ENCODE assay signal across 23 mouse cellular contexts in the genomic region with DNA sequence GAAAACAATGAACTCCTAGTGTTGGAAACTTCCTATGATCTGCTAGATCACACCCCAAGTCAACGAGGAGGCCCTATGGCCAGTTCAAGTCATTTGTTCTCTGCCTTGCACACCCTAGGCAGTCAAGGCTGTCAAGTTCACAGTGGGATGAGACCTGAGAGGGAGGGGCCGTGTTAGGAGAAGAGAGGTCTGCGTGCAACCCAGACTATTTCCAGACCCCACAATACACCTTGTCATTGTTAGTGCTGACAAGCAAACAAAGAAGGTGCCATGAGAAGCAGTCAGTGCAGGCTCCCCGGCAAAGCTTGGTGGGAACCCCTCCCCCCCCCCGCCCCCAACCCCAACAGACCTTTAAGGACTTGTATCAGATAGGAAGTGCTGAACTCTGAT. TPM values are rescaled to one million over a fixed set of nuclear protein-coding genes. Genes with fewer than 3 reads are reported as not detected.
DNase-seq lines count a peak whose midpoint lies in the region; ATAC-seq and TF ChIP-seq lines count a peak whose summit lies in the region.
"Had no signal": no experiment of that assay in that cellular context is flagged by ENCODE, and none has a peak within 500 bp of the region (broad histone marks: within the 10 kb centered on the region; RNA-seq: fewer than 3 reads in every experiment).

No protein-coding gene starts in this region.

- 68% methylated on average over 5 of the region's 5 CpGs for WGBS in forebrain, embryonic 13.5 days
- WGBS in forebrain, embryonic 14.5 days: 68% methylated on average over 5 of the region's 5 CpGs
- WGBS in heart, postnatal 0 days: 38% methylated on average over 5 of the region's 5 CpGs
- WGBS in embryonic facial prominence, embryonic 10.5 days: 84% methylated on average over 5 of the region's 5 CpGs

- H3K9ac ChIP-seq in forebrain, embryonic 13.5 days: no peak overlapping the region
- H3K9ac ChIP-seq in forebrain, embryonic 14.5 days (ENCODE audit: low read length): no peak overlapping the region
- no peak overlapping the region for H3K9ac ChIP-seq in heart, postnatal 0 days (replicated peaks; ENCODE audit: low read depth, low read length)
- H3K9ac ChIP-seq: liver, embryonic 14.5 days; midbrain, embryonic 12.5 days; neural tube, embryonic 12.5 days had no signal

- no peaks in the 10 kb centered on the region for H3K27me3 ChIP-seq in forebrain, embryonic 13.5 days
- H3K27me3 ChIP-seq in forebrain, embryonic 14.5 days (replicated peaks; ENCODE audit: control insufficient read depth, insufficient read depth, low read length): no peaks in the 10 kb centered on the region
- H3K27me3 ChIP-seq in heart, postnatal 0 days (ENCODE audit: control insufficient read depth, insufficient read depth, low read length): no peaks in the 10 kb centered on the region
- no peaks in the 10 kb centered on the region for H3K27me3 ChIP-seq in embryonic facial prominence, embryonic 10.5 days (replicated peaks; ENCODE audit: low read depth, poor library complexity, severe bottlenecking)
- H3K27me3 ChIP-seq: midbrain, embryonic 12.5 days; neural tube, embryonic 12.5 days had no signal

- ATAC-seq in forebrain, embryonic 13.5 days: 0 out of 2 replicates have a peak, but pooled peaks have one; percentile 43
- ATAC-seq in forebrain, embryonic 14.5 days: no peak
- ATAC-seq in heart, postnatal 0 days (ENCODE audit: insufficient read depth, low read depth): 0 out of 2 replicates have a peak, but pooled peaks have one; percentile 44

- no peak for TF ChIP-seq CTCF in heart, postnatal 0 days (IDR thresholded peaks at IDR 0.05; ENCODE audit: low read depth)
- TF ChIP-seq CTCF in embryonic fibroblast, embryonic 13.5 days (IDR thresholded peaks at IDR 0.05; ENCODE audit: borderline replicate concordance, insufficient read depth, low read length): no peak

- no peak for TF ChIP-seq POLR2A in embryonic fibroblast, embryonic 13.5 days (IDR thresholded peaks at IDR 0.05; ENCODE audit: low read depth, low read length)

- no peaks in the 10 kb centered on the region for H3K4me1 ChIP-seq in forebrain, embryonic 13.5 days
- H3K4me1 ChIP-seq in forebrain, embryonic 14.5 days (ENCODE audit: control insufficient read depth, insufficient read depth, low read length): no peaks in the 10 kb centered on the region
- peaks cover 16% of the 10 kb centered on the region for H3K4me1 ChIP-seq in heart, postnatal 0 days (ENCODE audit: control insufficient read depth, insufficient read depth)
- H3K4me1 ChIP-seq in embryonic facial prominence, embryonic 10.5 days: peaks cover 20% of the 10 kb centered on the region
- peaks cover 5% of the 10 kb centered on the region; the same call in 1 of the 2 replicates for H3K4me1 ChIP-seq in embryonic fibroblast, embryonic 13.5 days (ENCODE audit: control insufficient read depth, insufficient read depth, low read length)
- H3K4me1 ChIP-seq: midbrain, embryonic 12.5 days had no signal

- H3K36me3 ChIP-seq in forebrain, embryonic 13.5 days (ENCODE audit: poor library complexity, severe bottlenecking): no peaks in the 10 kb centered on the region
- no peaks in the 10 kb centered on the region for H3K36me3 ChIP-seq in forebrain, embryonic 14.5 days (ENCODE audit: control insufficient read depth, insufficient read depth, low read length)
- no peaks in the 10 kb centered on the region for H3K36me3 ChIP-seq in heart, postnatal 0 days (replicated peaks; ENCODE audit: control insufficient read depth, insufficient read depth, low read length)
- no peaks in the 10 kb centered on the region for H3K36me3 ChIP-seq in embryonic facial prominence, embryonic 10.5 days (replicated peaks)
- H3K36me3 ChIP-seq: G1E; midbrain, embryonic 12.5 days; neural tube, embryonic 12.5 days had no signal

- no peak for DNase-seq in forebrain, embryonic 14.5 days (ENCODE audit: low spot score)
- DNase-seq in heart, postnatal 0 days (ENCODE audit: low spot score): no peak
- DNase-seq in heart, postnatal 10 days: no peak
- no peak for DNase-seq in embryonic facial prominence, embryonic 10.5 days (ENCODE audit: low spot score)
- DNase-seq in thymus, postnatal 14 days: no peak
- no peak for DNase-seq in right cerebral cortex, postnatal 36 days (ENCODE audit: low spot score in 2 of 2)
- DNase-seq: gastrocnemius, postnatal 10 days; kidney, adult 18-20 months; thymus, postnatal 25 days had no signal

- H3K4me2 ChIP-seq in forebrain, embryonic 13.5 days: no peak overlapping the region
- no peak overlapping the region for H3K4me2 ChIP-seq in forebrain, embryonic 14.5 days (ENCODE audit: low read length)
- no peak overlapping the region for H3K4me2 ChIP-seq in heart, postnatal 0 days (ENCODE audit: low read depth, low read length)
- H3K4me2 ChIP-seq: midbrain, embryonic 12.5 days; neural tube, embryonic 12.5 days had no signal

- H3K9me3 ChIP-seq in forebrain, embryonic 13.5 days (replicated peaks): peaks cover 6% of the 10 kb centered on the region; the same call in 1 of the 2 replicates
- H3K9me3 ChIP-seq in forebrain, embryonic 14.5 days (replicated peaks; ENCODE audit: control insufficient read depth, low read length): peaks cover 3% of the 10 kb centered on the region; the same call in 1 of the 2 replicates
- no peaks in the 10 kb centered on the region for H3K9me3 ChIP-seq in heart, postnatal 0 days (replicated peaks; ENCODE audit: control insufficient read depth, low read length)
- peaks cover 5% of the 10 kb centered on the region; the same call in 1 of the 2 replicates for H3K9me3 ChIP-seq in embryonic facial prominence, embryonic 10.5 days
- H3K9me3 ChIP-seq: G1E; neural tube, embryonic 12.5 days had no signal

- no peak overlapping the region for H3K4me3 ChIP-seq in forebrain, embryonic 13.5 days
- no peak overlapping the region for H3K4me3 ChIP-seq in forebrain, embryonic 14.5 days (ENCODE audit: low read depth, low read length)
- H3K4me3 ChIP-seq in heart, postnatal 0 days (ENCODE audit: low read depth, low read length): no peak overlapping the region
- no peak overlapping the region for H3K4me3 ChIP-seq in embryonic facial prominence, embryonic 10.5 days
- no peak overlapping the region for H3K4me3 ChIP-seq in embryonic fibroblast, embryonic 13.5 days (ENCODE audit: insufficient read depth, low read length)
- H3K4me3 ChIP-seq: erythroblast, embryonic 14.5 days; midbrain, embryonic 12.5 days; neural tube, embryonic 12.5 days had no signal

- TF ChIP-seq EP300 in heart, postnatal 0 days (IDR thresholded peaks at IDR 0.05; ENCODE audit: low read depth): no peak

- intact Hi-C loops in heart, postnatal 10 days (cut with DNase I): no loop called here

- H3K27ac ChIP-seq in forebrain, embryonic 13.5 days: no peak overlapping the region
- no peak overlapping the region for H3K27ac ChIP-seq in forebrain, embryonic 14.5 days (ENCODE audit: low read depth, low read length)
- H3K27ac ChIP-seq in heart, postnatal 0 days (ENCODE audit: low read depth): peak overlapping the region; percentile 74; the same call in 1 of the 2 replicates
- H3K27ac ChIP-seq in embryonic facial prominence, embryonic 10.5 days (replicated peaks): peak overlapping the region; percentile 44; the same call in 1 of the 2 replicates
- peak overlapping the region; percentile 43 for H3K27ac ChIP-seq in embryonic fibroblast, embryonic 13.5 days (ENCODE audit: insufficient read depth, low read length)
- H3K27ac ChIP-seq: kidney, postnatal 0 days; liver, embryonic 14.5 days; midbrain, embryonic 12.5 days; neural tube, embryonic 12.5 days had no signal

RNA-seq across cellular contexts. Expression of gene 1700011L22Rik, which starts 25.6 kb away (rescaled TPM):
- not detected in 2 replicates for polyA plus RNA-seq in forebrain, embryonic 13.5 days (2015; fragmentation: Nextera tagmentation; extraction: Ambion mirVana)
- polyA plus RNA-seq in forebrain, embryonic 14.5 days (2014; fragmentation: Nextera tagmentation; extraction: Ambion mirVana): not detected in 2 replicates
- total RNA-seq in heart, postnatal 0 days (2014; rRNA removed; ENCODE audit: low replicate concordance): not detected in 2 replicates
- 0.12 TPM in 1 of 2 replicates, not detected in the other for polyA plus RNA-seq in heart, postnatal 0 days (2015; fragmentation: Nextera tagmentation; extraction: Ambion mirVana)
- total RNA-seq in heart, postnatal 10 days (2021): not detected
- polyA plus RNA-seq in embryonic facial prominence, embryonic 10.5 days (2016; fragmentation: Nextera tagmentation; extraction: Ambion mirVana): not detected in 2 replicates
- not detected in 2 replicates for polyA plus RNA-seq in embryonic fibroblast, embryonic 13.5 days (2011; ENCODE audit: insufficient read length, low read depth, missing spikeins)
- total RNA-seq: adrenal gland, postnatal 14 days; G1E; gastrocnemius, postnatal 10 days; layer of hippocampus, postnatal 25 days; left cerebral cortex, postnatal 10 days had no signal
- polyA plus RNA-seq: brain, embryonic 14.5 days; erythroblast, embryonic 14.5 days; G1E; heart, embryonic 14.5 days; kidney, postnatal 0 days; liver, embryonic 14.5 days; lung, embryonic 16.5 days; midbrain, embryonic 12.5 days; neural tube, embryonic 12.5 days had no signal

Comparison
In these comparisons a context has a peak if more than half of its experiments do, and no peak if none do; other contexts are left out.
1. H3K27ac ChIP-seq: peak in heart, postnatal 0 days (single experiment), embryonic facial prominence, embryonic 10.5 days (single experiment) and embryonic fibroblast, embryonic 13.5 days (single experiment); none in forebrain, embryonic 13.5 days (single experiment) and forebrain, embryonic 14.5 days (single experiment).